Mouse (Mus musculus) lung, adult 2 months (tissue): Measurements from ENCODE around the gene Helz2.

Experiments
- CTCF ChIP-seq: fragments of 200-500 bp; IDR thresholded peaks from 2 replicates; pipeline ENCODE4 v1.5.1; 2011; ENCODE audit warnings: mild to moderate bottlenecking, low read length, control low read depth; ENCODE audit not compliant: insufficient read depth
- POLR2A ChIP-seq: fragments of 200-500 bp; IDR thresholded peaks from 2 replicates; pipeline ENCODE4 v1.6.1; 2011; ENCODE audit warnings: low read depth, mild to moderate bottlenecking, control low read depth, low read length, borderline replicate concordance; ENCODE audit errors: extremely low read depth

DNA sequence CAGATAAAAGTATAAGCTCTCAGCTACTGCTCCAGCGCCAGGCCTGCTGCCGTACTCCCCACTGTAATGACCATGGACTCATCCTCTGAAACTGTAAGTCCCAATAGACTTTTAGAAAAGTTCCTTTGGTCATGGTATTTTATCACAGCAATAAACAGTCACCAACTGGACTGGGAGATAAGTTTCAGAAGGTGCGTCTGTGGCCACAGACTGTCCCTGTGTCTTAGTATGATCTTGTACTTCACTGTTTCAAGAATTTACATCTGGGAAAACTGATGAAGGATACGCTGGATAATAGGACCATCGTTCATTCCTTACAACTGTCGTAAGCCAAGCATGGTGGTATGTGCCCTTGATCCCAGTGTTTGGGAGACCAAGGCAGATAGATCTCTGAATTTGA lies 25.8 kb downstream of the Helz2 start:
- TF ChIP-seq CTCF = no peak
- TF ChIP-seq POLR2A = no peak
